Mouse (Mus musculus): ENCODE measurements around the gene Trit1. TPM values are rescaled to one million over a fixed set of nuclear protein-coding genes. Genes with fewer than 3 reads are reported as not detected.
A peak's percentile ranks its signal among the peaks of the same experiment; 100 is the strongest.
"Not testable (repeated sequence)": the region's sequence is repeated elsewhere in the genome, so short reads cannot be mapped to it uniquely, and the experiment has no call there.

The Trit1 gene
- total RNA-seq (2014; fragmentation: Nextera tagmentation) (10.8 and 21.5 TPM in 2 replicates), total RNA-seq (2017) (20.4 and 20.7 TPM in 2 replicates)

DNA sequence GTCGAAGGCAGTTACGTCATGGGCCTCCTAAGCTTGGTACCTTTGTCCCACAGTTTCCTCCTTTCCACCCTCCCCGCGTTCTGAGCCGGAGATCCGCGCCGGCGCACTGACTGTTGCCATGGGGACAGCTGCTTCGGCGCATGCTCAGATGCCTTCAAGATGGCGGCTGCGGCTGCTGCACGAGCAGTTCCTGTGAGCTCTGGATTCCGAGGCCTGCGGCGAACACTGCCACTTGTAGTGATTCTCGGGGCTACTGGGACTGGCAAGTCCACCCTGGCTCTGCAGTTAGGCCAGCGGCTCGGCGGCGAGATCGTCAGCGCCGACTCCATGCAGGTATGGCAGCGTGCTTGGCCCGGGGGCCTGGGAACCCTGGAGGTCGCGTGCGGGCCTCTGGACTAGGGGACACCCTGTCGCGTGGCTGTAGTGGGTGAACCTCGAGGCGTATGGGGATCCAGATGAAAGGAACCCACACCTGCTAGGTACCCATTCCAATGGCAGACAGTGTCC, at the start of gene Trit1:
Trit1 (plus strand) TSS at position 147 of the 507 bp plus-strand sequence.
- ATAC-seq (replicated peaks; ENCODE audit: poor library complexity, severe bottlenecking) = peak; percentile 90

DNA sequence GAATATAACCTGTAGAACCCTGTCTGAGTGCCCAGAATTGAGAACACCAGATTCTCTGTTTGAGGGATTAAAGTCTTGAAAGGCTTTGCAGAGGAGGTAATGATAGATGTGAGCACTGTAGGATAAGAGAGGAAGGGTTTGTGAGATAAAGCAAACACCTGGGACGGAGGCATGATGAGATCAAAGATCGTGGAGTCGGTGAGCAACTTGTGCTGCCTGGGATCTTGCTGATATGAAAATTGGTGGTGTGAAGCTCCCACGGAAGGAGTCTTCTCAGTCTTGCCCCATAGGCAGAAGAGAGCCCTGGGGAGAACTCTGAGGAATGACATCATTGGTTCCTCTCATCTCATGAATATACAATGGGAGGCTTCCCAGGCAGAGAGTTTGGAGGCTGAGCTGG, 48.3 kb upstream of the Trit1 start:
- no peak for ATAC-seq (replicated peaks; ENCODE audit: poor library complexity, severe bottlenecking)

DNA sequence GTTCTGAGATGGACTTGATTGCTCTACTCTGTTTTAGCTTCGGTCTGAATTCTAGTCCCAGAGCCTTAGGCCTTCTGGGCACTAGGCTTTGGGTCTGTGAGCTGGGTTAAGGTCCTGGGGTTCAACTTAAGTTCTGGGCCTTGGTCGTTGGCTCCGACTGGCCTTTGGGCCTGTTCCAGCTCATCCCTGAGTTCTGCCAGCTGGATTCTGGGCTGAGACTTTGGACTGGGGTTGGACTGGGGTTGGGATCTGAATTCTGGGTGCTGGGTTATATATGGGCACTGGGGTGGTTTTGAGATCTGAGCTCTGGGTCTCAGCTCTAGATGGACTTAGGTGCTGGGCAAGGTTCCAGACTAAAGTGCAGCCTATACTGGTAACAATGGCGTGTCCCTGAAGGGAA, 45.2 kb upstream of the Trit1 start:
- ATAC-seq (replicated peaks; ENCODE audit: poor library complexity, severe bottlenecking) = no peak

DNA sequence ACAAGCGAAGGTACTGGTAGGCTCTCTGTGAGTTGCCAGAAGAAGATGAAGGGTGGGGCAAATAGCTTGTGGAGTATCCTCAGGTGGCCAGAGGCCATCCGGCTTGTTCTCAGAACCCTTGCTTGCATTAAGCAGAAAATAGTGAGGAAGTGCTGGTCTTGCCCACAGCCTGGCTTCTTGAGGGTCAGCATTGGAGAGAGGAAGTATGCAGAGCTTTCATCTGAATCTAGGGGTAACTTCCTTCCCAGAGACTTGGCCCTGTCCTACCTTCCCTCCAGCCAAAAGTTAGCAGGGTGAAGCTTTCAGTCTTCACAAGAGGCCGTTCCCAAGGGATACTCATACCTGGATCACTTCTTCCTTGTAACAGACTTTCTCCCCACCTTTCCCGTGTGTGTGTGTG, 44.8 kb upstream of the Trit1 start:
- peak; percentile 87 for ATAC-seq (replicated peaks; ENCODE audit: poor library complexity, severe bottlenecking)

DNA sequence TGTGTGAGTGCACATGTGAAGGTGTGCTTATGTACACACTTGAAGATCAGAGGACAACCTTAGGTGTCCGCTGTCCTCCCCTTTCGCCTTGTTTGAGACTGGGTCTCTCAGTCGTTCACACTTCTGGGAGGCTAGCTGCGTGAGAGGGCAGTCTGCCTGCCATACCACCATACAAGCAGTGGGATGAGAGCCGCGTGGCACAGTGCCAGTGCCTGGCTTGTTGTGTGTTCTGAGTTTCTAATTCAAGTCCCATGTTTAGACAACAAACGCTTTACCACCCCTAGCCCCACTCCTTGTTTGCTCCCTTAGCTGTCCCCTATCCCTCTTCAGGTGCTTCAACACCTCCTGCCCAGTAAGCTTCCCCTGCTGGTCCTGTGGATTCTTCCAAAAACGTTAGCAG, 44.3 kb upstream of the Trit1 start:
- ATAC-seq (replicated peaks; ENCODE audit: poor library complexity, severe bottlenecking) = no peak

DNA sequence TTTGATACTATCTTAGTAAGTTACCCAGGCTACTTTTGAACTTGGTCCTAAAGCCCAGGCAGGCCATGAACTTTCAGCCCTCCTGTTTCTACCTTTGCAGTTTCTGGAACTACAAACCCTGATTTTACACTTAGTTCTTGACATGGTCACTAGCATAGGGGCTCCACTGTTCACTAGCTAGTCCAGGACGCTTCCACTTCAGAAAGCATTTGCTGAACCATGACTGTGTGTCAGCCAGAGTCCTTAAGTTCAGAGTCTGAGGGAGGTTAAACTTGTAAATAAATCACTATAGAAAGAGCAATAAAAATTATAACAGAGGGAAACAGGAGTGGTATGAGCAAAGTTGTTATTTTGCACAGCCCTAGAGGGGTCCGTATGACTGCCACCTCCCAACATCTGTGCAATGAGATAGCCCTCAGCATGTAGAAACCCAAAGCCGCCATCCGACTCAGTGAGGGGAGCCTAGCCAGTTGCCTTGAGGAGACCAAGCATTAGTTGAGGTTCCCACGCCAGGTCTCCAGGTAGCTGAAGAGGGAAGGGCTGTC, 41.3 kb upstream of the Trit1 start:
- ATAC-seq (replicated peaks; ENCODE audit: poor library complexity, severe bottlenecking) = no peak

DNA sequence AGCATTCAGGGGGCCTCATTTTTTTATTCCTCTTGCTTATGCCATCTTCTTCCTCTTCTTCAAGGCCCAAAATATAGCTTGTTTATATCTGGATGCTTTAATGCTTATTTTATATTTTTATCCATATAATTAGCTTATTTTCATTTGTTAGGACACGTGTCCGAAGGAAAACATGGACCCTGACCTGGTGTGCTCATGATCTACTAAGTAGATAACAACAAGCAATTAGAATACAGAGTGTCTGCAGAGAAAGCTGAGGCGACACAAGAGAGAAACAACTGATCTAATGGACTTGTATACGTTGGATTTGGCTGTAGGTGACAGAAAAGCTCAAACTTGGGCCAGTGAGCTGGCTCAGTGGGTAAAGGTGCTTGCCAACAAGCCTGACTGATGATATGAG, 39.5 kb upstream of the Trit1 start:
- no peak for ATAC-seq (replicated peaks; ENCODE audit: poor library complexity, severe bottlenecking)

DNA sequence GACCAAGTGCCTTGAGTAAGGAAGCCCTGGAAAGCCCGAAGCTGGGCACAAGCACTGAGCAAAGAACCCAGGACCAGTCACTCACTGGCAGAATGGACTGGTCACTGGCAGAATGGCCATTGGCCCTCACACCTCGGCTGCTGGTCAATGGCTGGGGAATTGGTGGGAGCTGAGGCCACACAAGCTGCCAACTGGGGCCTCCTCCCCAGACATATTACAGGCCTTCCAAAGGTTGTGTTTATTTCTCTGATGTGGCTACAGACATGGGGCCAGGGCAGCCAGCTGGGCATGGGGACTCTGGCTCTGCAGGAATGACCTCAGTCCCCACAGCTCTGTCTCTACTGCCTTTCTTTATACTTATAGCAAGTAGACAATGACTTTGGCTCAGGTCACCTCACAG, 37.5 kb upstream of the Trit1 start:
- ATAC-seq (replicated peaks; ENCODE audit: poor library complexity, severe bottlenecking) = no peak

DNA sequence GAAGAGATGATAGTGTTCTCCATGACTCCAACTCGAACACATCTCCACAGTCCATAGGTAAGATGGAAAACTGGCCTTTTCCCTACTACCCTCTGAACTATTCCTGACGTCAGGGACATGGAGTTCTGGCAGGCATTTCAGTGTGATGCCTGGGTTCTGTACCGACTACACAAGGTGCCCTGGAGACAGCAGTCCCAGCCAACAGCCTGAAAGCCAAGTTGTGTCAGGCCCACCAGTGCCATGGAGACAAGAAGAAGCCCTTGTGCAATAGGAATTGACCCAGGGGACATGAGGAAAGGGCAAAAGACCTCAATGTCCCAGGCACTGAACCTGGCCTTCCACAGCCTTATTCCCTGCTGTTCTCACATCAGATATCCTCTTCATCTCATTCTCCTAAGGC, 36.6 kb upstream of the Trit1 start:
- ATAC-seq (replicated peaks; ENCODE audit: poor library complexity, severe bottlenecking) = no peak

DNA sequence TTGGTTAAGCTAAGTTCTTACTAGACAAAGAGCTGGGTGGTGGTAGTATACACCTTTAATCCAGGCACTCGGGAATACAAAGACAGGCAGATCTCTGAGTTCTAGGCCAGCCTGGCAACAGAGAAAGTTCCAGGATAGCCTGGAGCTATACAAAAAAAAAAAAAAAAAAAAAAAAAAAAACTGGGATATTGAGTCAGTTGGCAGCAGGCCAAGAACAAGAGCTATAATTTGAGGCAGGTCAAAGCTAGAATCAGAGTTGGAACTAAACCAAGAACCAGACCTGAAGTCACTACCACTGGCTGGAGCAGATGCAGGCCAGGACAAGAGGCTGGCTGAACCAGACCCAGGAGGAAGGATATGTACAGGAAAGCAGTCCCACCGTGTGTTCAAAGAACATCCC, 35.7 kb upstream of the Trit1 start:
- no peak for ATAC-seq (replicated peaks; ENCODE audit: poor library complexity, severe bottlenecking)

DNA sequence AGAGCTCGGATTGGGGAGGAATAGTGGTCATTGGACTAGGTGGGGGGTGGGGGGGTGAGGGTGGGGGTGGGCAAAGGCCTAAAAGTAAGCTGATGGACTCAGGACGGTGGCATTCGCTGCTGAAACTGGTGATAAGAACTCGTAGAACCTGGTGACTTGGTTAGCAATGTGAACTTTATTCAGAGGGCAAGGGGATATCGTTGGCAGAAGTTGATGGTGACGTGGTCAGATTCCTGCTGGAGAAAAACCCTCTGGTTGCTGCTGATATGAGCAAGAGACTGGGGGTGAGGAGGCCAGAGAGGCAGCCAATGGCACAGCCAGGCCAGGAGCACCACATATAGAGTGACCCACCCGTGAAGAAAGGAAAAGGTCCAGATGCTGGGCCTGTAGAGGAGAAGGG, 35.2 kb upstream of the Trit1 start:
- ATAC-seq (replicated peaks; ENCODE audit: poor library complexity, severe bottlenecking) = no peak

DNA sequence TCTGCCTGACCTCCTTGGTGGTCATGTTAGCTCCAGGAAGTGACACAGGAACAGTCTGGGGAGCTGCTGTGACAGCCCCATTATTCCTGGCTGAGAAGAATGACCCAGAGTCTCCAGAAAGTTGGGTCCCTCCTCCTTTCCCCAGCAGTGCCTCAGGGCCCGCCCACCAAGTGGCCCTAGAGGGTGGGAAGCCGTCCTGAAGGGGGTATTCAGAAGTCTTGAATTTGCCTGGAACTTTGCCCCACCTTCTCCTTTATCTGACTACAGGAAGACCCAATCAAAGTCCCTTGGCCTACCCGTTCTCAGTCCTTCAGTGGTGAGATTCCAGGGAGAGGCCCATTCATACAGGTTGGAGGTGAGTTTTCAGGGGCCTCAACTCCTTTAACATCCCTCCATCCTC, 34.5 kb upstream of the Trit1 start:
- no peak for ATAC-seq (replicated peaks; ENCODE audit: poor library complexity, severe bottlenecking)

DNA sequence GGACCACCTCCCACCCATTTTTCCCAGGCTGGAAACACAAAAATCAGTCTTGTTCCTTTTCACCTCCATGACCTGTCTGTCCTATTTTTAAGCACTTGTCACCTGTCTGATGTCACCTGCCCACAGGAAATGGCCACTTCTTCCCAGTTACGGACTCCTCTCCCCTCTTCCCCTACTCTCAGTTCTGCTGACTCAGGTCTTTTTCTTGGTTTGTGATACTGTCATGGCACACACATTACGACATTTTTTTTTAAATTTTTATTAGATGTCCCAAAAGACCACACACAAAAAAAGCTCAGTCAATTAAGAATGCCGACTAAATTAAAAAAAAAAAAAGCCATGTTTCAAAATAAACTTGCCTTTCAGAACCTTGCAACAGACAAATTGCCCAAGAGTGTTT, 33.9 kb upstream of the Trit1 start:
- peak; percentile 16 for ATAC-seq (replicated peaks; ENCODE audit: poor library complexity, severe bottlenecking)

DNA sequence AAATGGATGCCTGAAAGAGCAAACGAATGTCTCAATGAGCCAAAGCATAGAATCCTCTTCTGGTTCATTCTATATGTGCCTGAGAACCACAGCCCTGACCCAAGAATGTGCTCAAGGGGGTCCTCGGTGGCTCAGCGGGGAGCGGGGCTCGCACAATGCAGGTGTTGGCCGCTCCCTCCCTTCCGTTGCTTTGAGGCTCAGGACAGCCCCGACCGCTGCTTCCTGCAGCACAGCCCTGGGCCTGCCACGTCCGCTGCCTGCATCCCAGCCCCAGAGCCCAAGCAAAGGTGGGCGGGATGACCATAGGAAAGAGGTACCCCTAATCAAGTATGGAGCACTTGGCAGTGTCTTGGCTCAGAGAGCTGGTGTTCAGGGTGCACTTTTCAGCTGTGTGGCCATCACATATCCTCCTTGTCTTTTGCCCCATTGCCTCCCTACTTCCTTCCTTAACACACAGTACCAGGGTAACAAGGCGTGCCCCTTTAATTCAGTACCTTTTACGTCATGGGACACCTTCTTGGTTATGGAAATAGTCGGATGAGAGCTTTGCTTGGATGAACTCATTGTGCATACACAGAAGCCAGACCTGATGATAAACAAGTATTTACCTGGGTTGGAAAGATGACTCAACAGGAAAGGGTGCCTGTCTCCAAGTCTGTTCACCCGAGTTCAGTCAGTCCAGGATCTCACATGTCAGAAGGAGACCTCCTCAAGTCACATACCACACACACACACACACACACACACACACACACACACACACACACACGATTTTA, 32.7 kb upstream of the Trit1 start:
- ATAC-seq (replicated peaks; ENCODE audit: poor library complexity, severe bottlenecking) = peak; percentile 45

DNA sequence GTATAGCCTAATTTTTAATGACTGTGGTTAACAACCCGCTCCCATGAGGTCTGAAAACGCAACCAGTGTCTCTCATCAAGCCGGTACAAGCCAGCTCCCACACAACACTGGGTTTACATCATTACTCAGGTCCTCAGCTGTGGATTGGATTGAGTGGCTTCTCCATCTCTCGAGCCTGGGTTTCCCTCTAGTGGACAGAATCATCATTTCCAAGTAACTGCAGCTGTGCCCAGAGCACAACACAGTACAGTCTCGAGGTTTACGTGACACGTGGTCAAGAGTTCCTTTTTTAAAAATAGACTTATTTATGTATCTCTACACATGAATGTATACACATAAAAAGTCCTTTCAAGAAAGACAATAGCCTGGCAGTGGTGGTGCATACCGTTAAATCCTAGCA, 31.3 kb upstream of the Trit1 start:
- peak; percentile 88 for ATAC-seq (replicated peaks; ENCODE audit: poor library complexity, severe bottlenecking)

DNA sequence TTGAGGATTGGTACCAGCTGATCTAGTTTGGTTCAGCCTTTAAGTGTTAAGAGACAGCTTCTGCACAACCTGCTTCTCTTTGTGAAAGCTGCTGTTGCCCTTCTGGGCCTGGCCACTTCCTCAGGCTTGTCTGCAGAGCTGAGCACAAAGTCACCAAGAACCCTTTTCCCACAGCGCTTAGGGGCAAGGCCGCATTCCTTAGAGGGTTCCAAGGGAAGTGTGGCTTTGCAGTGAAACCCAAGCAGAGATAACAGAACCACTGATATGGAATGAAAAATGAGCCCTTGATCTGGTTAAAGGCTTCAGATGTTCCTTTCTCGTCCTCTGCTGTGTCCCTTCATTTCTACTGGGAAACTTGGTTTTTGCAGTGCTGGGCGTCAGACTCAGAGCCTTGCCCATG, 29.0 kb upstream of the Trit1 start:
- ATAC-seq (replicated peaks; ENCODE audit: poor library complexity, severe bottlenecking) = no peak

DNA sequence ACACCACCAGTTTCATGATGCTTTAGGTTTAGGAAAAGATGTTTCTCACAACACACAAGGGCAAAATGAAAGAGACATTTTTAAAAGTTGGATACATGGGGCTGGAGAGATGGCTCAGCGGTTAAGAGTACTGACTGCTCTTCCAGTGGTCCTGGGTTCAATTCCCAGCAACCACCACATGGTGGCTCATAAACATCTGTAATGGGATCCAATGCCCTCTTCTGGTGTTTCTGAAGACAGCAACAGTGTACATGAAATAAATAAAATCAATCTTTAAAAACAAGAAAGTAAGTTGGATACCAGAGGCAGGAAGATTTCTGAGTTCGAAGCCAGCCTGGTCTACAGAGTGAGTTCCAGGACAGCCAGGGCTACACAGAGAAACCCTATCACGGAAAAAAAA, 28.4 kb upstream of the Trit1 start:
- ATAC-seq (replicated peaks; ENCODE audit: poor library complexity, severe bottlenecking) = not testable (repeated sequence)

DNA sequence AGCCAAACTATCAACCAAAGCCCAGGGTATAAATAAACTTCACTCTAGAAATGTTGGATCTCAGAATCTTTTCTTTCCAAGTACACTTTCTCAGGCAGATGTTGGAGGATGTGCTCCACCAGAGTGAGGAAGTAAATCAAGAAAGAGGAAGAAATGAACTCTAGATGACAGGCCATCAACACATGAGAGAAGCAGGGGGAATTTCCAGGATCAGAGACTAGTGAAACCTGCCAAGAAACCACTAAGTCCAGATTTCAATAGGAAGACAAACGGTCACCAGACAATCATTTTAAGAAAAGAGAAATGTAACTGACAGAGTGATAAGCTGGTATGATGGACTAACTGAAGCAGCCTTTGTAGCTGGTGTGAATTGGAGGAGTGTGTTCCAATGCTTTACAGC, 25.2 kb upstream of the Trit1 start:
- peak; percentile 81 for ATAC-seq (replicated peaks; ENCODE audit: poor library complexity, severe bottlenecking)

DNA sequence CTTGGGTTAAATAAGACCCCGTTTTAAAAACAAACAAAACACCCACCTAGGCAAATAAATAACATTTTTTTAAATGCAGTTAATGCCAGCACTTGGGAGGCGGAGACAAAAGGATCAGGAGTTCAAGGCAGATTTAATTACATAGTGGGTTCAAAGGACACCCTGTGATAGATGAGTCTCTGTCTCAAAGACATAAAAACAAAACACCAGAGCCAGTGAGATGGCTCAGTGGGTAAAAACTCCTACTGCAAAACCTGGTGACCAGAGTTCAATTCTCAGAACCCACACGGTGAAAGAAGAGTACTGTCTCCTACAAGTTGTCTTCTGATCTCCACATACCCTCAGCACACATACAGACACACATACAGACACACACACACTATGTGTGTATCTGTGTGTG, 24.1 kb upstream of the Trit1 start:
- no peak for ATAC-seq (replicated peaks; ENCODE audit: poor library complexity, severe bottlenecking)

DNA sequence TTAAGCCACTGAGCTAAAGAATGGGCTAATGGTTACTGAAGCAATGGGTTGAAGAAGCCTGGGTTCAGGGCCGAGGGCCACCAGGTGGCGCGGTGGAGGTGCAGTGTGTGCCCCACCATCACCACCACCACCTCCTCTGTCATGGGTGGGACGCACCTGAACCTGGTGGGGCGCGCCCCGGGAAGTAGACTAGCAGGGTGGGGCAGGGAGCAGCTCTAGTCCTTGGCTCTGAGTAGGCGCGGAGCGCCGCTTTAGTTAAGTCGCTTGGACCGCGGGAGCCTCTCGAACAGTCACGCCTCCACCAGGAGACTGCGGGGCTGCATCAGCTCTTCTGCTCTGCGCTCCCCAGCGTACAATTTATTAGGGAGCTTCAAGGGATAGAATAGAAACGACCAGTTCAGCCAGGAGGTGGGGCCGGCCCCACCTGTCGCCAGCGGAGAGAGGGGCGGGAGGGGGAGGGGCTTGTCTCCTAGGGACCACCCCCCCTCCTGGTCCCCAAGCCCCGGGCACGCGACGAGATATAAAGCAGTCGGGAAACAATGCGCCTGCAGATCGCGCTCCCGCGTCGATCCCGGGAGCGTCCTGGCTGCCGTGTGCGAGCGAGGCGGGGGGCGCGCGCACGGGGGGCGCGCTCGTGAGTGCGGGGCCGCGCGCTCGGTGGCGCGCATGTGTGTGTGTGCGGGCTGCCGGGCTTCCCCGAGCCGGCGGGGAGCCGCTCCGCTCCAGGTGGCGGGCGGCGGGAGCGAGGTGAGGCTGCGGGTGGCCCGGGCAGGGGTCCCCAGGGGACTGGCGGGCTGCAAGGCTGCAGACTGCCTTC, 20.8 kb upstream of the Trit1 start, which contains the start of gene Mycl:
Mycl (plus strand) TSS at position 249 of the 817 bp plus-strand sequence.
- peak; percentile 67 for ATAC-seq (replicated peaks; ENCODE audit: poor library complexity, severe bottlenecking)

DNA sequence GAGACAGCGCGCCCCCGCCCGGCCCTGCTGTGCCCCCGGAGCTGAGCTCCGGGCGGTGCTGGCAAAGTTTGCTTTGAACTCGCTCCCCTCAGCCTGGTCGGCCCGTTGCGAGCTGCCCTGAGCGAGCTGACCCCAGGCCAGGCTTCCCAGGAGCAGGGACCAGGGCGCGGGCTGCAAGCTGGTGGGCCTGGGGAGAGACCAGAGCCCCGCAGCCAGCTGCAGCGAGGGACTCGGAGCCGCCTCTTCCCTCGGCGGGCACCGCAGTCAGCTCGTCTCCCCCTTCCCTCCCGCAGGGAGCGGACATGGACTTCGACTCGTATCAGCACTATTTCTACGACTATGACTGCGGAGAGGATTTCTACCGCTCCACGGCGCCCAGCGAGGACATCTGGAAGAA, 20.2 kb upstream of the Trit1 start:
- ATAC-seq (replicated peaks; ENCODE audit: poor library complexity, severe bottlenecking) = peak; percentile 8; the same call in 1 of the 2 replicates
